Mouse (Mus musculus): ENCODE results near the gene Prrg2.

Gene Prrg2

DNA sequence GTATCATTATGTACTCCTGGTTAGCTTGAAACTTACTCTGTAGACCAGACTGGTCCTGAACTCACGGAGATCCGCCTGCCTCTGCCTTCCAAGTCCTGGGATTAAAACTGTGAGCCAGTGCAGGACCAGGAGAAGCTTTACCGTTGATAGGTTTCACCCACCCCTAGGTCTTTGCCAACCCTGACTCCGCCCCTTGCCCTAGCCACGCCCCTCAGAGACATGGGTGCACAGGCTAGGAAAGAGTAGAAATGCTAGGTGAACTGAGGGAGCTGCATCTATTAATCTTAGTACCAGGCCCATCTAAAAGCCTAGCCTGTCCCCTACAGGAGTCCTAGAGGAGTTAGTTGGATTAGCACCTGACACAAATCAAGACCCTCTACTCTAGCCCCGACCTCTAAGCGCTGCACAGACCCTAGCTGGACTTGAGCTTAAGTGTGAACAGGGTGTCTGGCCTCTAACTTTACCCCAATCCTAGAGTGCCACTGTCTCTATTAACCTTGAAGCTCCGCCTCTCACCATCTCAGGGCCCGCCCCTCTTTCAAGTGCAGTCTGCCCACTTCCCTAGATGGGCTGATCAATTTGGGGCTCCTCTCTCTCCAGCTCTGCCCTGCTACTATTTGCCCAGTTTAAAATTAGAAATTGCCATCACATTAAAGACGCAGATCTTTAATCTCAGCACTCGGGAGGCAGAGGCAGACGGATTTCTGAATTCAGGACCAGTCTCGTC lies 27.9 kb upstream of the Prrg2 start:
- no peak for DNase-seq (ENCODE audit: low read depth, low spot score)

DNA sequence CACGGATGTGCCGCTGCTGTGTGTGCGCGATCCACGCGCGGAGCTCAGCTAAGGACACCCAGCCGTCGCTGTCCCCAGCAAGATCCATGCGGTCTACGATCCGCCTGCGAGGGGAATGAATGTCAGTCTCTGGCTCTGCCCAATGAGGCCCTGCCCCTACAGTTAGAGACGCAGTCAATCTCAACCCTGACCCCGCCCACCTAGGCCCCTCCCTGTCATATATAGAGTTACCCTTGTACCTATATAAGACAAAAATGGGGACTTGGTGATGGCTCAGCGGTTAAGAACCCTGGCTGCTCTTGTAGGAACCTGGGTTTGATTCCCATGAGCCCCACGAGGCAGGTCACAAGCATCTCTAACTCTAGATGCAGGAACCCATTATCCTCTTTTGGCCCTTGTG lies 26.1 kb upstream of the Prrg2 start:
- DNase-seq (ENCODE audit: low read depth, low spot score): peak; percentile 71

GRCm38 (mm10) chr7:45086084-45086483 lies 23.6 kb upstream of the Prrg2 start:
- DNase-seq (ENCODE audit: low read depth, low spot score): peak; percentile 68

GRCm38 (mm10) chr7:45083300-45083890 lies 20.9 kb upstream of the Prrg2 start:
- DNase-seq (ENCODE audit: low read depth, low spot score): no peak

DNA sequence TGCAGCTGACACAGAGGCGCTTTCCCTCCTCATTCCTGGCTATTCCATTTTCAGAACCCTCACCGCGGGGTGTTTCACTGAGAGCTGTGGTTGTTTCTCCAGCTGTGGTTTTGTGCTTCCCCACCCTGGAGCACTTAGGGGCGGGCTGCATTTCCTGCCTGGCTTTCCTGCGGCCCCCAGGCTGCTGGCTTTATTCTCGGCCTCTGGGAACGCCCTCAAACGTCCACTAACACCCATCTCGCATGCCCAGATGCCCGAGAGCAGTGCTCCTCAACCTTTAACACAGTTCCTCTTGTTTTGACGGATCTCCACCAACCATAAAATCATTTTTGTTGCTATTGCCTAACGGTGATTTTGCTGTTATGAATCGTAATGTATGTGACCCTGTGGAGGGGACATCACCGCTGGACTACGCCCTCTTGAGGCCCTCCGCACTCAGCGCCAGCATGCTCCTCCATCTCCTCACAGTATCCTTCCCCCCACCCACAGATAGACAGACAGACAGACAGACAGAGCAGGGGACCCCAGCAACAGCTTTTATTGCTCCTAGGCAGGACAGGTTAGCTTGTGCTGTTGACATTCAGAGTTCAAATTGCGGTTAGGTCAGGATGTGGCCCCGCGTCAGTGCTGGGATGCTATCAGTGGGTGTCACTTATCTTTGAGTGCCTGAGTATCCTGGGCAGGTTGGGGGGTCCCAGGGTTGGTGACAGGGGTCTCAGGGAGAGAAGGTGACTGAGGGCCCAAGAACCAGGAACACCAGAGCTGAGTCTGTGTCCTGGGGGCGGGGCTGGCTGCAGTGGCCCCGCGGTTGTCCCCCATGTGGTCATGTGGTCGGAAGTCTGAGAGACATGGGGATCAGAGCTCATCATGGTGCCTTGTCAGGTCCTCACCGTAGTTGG lies 20.2 kb upstream of the Prrg2 start:
- DNase-seq (ENCODE audit: low read depth, low spot score): peak; percentile 77

DNA sequence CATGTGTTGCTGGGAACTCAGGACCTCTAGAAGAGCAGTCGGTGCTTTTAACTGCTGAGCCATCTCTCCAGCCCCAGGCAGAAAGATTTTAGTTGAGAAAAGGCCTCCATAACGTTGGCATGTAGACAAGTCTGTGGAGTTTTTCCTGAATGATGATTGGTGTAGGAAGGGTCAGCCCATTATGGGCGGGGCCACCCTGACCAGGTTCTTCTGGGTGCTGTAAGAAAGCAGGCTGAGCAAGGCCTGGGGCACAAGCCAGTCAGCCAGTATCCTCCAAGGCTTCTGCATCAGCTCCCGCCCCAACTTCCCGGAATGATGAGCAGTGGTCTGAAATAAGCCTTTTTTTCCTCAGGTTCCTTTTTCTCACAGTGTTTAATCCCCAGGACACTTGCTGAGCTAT lies 18.5 kb upstream of the Prrg2 start:
- DNase-seq (ENCODE audit: low read depth, low spot score): peak; percentile 81

DNA sequence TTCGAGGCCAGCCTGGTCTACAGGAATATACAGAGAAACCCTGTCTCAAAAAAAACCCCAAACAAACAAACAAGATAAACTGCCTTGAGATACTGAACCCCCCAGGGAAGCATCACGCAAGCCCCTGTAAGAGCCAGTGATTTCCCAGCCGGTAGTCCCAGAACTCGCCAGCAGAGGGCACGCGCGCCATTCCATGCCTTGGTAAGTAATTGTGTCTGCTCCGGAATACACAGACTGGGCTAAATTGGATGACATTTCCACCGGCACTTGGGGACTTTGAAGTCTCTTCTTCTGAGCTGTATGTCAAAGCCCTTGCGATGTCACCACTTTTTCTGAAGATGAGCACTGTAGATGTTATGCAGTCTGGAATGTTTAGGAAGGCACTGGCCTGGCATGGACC lies 17.4 kb upstream of the Prrg2 start:
- DNase-seq (ENCODE audit: low read depth, low spot score): peak; percentile 89

GRCm38 (mm10) chr7:45078513-45078912 lies 16.0 kb upstream of the Prrg2 start:
- DNase-seq (ENCODE audit: low read depth, low spot score): peak; percentile 83

DNA sequence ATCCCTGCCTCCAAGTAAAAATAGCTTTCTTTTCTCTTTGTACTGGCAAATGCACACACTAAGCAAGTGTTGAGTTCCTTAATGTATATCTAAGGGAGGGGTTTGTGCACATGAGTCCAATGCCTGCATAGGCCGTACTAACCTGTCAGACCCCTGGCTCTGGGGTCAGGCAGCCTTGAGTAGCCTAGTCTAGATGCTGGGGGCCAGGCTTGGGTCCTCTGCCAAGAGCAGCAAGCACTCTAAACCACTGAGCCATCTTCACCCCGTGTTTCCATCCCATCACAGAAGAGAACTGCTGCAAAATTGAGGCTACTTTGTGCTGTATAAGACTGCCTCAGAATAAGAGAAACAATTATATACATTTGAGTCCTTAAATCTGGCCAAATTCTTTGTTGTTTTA lies 15.4 kb upstream of the Prrg2 start:
- DNase-seq (ENCODE audit: low read depth, low spot score): no peak

GRCm38 (mm10) chr7:45077322-45077721 lies 14.8 kb upstream of the Prrg2 start:
- no peak for DNase-seq (ENCODE audit: low read depth, low spot score)

DNA sequence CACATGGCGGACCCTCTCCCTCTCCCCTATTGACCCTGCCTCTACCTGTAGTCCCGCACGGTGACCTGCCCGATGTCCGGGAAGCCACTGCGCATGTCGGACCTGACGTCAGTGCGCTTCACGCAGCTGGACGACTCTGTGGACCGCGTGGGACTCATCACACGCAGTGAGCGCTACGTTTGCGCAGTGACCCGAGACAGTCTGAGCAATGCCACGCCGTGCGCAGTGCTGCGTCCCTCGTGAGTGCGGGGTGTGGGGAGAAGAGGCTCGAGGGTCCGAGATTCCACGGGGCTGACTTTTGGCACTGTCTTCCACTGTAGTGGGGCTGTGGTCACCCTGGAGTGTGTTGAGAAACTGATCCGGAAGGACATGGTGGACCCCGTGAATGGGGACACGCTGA lies 14.0 kb upstream of the Prrg2 start:
- no peak for DNase-seq (ENCODE audit: low read depth, low spot score)

DNA sequence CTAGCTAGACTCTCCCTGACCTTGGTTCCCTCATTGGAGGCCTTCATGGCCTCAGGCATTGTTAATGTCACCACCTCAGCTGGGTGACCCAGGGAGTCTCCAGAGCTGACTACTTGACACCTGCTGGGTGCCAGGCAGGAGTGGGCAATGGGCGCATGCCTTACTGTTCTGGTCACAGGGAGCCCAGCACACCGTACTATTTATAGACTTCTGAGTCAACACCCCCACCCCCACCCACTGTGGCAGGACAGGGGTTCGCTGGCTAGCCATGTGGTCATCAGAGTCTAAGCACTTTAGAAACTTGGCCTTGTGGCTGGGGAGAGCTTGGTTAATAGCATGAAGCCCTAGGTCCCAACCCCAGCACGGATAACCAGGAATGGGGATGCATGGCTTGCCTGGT lies 12.9 kb upstream of the Prrg2 start:
- DNase-seq (ENCODE audit: low read depth, low spot score): no peak

DNA sequence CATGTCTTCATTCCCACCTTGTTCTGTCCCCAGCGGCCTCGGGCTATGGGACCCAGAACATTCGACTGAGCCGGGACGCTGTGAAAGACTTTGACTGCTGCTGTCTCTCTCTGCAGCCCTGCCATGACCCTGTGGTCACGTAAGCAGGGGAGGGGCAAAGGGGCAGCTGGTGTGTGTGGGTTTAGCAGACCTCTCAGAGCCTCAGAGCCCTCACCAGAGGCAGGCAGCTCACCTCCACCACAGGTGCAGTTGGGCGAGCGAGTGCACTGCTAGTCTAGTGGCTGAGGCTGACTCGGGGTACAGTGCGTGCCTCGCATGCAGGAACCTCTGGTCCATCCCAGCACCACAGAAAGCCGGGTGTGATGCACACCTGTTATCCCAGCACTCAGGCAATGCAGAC lies 11.5 kb upstream of the Prrg2 start:
- no peak for DNase-seq (ENCODE audit: low read depth, low spot score)

DNA sequence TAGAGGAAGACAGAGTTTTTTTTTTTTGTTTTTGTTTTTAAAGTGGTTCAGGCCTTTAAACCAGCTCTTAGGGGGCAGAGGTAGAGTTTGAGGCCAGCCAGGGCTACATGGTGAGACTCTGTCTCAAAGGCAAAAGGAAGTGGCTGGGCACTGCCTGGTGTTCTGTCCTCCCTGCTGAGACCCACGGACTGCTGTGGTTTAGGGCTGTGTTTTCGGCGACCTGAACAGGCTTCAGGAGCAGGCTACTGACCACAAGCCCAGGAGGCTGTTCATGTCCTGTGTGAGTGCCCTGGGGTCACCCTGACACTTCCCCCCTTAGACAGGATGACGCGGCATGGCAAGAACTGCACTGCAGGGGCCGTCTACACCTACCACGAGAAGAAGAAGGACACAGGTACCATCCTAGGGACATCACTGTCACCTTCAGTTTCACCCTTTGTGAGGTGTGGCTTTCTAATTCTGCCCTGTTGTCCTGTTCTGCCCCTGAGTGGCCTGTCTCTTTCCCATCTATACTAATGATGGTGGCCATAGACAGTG lies 10.8 kb upstream of the Prrg2 start:
- no peak for DNase-seq (ENCODE audit: low read depth, low spot score)

DNA sequence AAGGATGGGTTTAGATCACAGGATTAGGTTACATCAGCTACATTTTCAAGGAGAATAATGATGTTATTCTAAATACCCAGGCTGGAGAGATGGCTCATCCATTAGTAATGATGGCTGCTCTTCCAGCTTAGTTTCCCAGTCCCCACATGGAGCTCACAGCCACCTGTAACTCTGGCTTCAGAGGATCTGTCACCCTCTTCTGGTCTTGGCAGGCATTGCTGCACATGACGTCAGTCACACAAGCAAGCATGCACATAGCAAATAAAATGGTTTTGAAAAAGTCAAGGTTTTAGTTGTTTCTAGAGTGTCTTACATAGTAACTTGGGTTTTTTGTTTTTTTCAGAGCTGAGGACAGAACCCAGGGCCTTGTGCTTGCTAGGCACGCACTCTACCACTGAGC lies 9.8 kb upstream of the Prrg2 start:
- peak; percentile 83 for DNase-seq (ENCODE audit: low read depth, low spot score)

DNA sequence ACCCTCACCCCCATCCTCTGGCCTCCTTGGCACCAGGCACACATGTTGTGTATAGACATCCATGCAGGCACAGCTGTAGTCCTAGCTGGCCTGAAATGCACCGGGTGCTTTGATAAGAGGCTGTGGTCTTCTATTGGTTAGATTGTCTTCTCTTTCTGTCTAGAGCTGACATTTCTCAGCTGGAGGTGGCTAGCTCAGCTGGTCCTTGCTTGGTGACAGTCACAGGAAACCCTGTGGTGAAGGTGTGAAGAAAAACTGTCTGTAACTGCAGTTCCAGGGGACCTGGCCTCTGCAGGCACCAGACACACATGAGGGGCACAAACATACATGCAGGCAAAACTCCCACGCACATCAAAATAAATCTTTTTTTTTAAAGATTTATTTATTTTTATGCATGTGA lies 7.2 kb upstream of the Prrg2 start:
- DNase-seq (ENCODE audit: low read depth, low spot score): no peak

GRCm38 (mm10) chr7:45068000-45068318 lies 5.5 kb upstream of the Prrg2 start:
- DNase-seq (ENCODE audit: low read depth, low spot score): peak; percentile 95

- DNase-seq (ENCODE audit: low read depth, low spot score): no peak
Measured at GRCm38 (mm10) chr7:45067190-45067999, 4.9 kb upstream of the Prrg2 start.

GRCm38 (mm10) chr7:45061532-45062075 lies 873 bp downstream of the Prrg2 start:
- DNase-seq (ENCODE audit: low read depth, low spot score): peak; percentile 66

DNA sequence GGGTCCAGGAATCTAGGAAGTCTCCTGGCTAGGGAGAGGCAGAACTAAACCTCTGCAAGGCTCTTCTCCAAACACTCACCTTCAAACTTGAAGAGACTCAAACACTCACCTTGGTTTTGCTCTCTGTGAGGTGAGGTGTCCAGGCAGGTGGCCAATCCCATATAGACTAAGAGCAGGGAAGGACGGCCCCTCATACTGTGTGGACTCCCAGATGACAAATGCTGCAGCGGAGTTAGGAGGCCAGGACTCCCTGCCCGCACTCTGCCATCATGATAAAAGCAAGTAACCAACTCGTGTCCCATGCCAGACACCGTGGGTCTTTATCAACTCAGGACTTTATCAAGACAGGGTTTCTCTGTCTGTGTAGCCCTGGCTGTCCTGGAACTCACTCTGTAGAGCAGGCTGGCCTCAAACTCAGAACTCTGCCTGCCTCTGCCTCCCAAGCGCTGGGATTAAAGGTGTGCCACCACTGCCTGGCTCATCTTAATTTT lies 1.8 kb downstream of the Prrg2 start:
- DNase-seq (ENCODE audit: low read depth, low spot score): no peak
